Comparison of ENCODE assay signal across 27 mouse cellular contexts in the genomic region with DNA sequence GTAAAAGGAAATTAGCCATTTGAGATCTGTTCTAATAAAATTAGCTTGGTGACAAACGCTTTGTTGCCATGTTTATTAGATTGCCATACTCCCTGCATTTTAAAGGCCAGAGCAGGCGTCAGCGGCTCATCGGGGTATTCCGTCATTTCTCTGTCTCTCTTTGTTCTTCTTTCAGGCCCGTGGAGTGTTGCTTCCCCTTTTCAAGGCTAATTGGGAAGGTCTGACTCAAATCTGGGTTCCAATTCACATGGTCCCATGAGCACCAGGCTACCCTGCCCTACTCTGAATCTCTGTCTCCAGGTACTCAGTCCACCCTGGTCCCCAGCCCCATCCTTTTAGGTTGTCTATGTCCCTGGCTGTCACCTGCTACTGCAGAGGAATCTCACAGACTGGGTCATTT.
"Had no signal": no experiment of that assay in that cellular context is flagged by ENCODE, and none has a peak within 500 bp of the region (broad histone marks: within the 10 kb centered on the region; RNA-seq: fewer than 3 reads in every experiment).

No protein-coding gene starts in this region.

- H3K9me3 ChIP-seq: embryonic facial prominence, embryonic 10.5 days; embryonic facial prominence, embryonic 12.5 days; embryonic facial prominence, embryonic 13.5 days; embryonic facial prominence, embryonic 15.5 days; forebrain, embryonic 10.5 days; forebrain, embryonic 12.5 days; forebrain, embryonic 13.5 days; forebrain, embryonic 15.5 days; heart, embryonic 10.5 days had no signal

- H3K9ac ChIP-seq: embryonic facial prominence, embryonic 12.5 days; embryonic facial prominence, embryonic 13.5 days; embryonic facial prominence, embryonic 15.5 days; forebrain, embryonic 12.5 days; forebrain, embryonic 13.5 days; forebrain, embryonic 15.5 days; forebrain, postnatal 0 days had no signal

- H3K27me3 ChIP-seq: embryonic facial prominence, embryonic 12.5 days; embryonic facial prominence, embryonic 13.5 days; embryonic facial prominence, embryonic 15.5 days; forebrain, embryonic 15.5 days had no signal

- H3K36me3 ChIP-seq: embryonic facial prominence, embryonic 10.5 days; embryonic facial prominence, embryonic 12.5 days; embryonic facial prominence, embryonic 13.5 days; embryonic facial prominence, embryonic 15.5 days; forebrain, embryonic 10.5 days; forebrain, embryonic 12.5 days; forebrain, embryonic 15.5 days; heart, embryonic 10.5 days had no signal

- H3K4me2 ChIP-seq: embryonic facial prominence, embryonic 12.5 days; embryonic facial prominence, embryonic 13.5 days; embryonic facial prominence, embryonic 15.5 days; forebrain, embryonic 12.5 days; forebrain, embryonic 13.5 days; forebrain, embryonic 15.5 days; heart, embryonic 11.5 days had no signal

- H3K27ac ChIP-seq: embryonic facial prominence, embryonic 10.5 days; embryonic facial prominence, embryonic 12.5 days; embryonic facial prominence, embryonic 13.5 days; embryonic facial prominence, embryonic 15.5 days; forebrain, embryonic 10.5 days; forebrain, embryonic 12.5 days; forebrain, embryonic 13.5 days; forebrain, embryonic 15.5 days; gastrocnemius, adult 2 months; heart, adult 2 months; heart, embryonic 10.5 days had no signal

- ATAC-seq: forebrain, embryonic 13.5 days; forebrain, embryonic 14.5 days; forebrain, embryonic 15.5 days; forebrain, embryonic 16.5 days; forebrain, postnatal 0 days had no signal

- H3K4me3 ChIP-seq: embryonic facial prominence, embryonic 10.5 days; embryonic facial prominence, embryonic 12.5 days; embryonic facial prominence, embryonic 13.5 days; embryonic facial prominence, embryonic 15.5 days; erythroblast, embryonic 14.5 days; forebrain, embryonic 10.5 days; forebrain, embryonic 12.5 days; forebrain, embryonic 13.5 days; forebrain, embryonic 15.5 days; gastrocnemius, adult 2 months; heart, adult 2 months; heart, embryonic 10.5 days had no signal

- H3K4me1 ChIP-seq: embryonic facial prominence, embryonic 13.5 days; embryonic facial prominence, embryonic 15.5 days; forebrain, embryonic 15.5 days had no signal

- DNase-seq: cerebellum, postnatal 10 days; cerebellum, postnatal 14 days; cerebellum, postnatal 25 days; cerebellum, postnatal 36 days; embryo, embryonic 11 days; forebrain, postnatal 0 days; gastrocnemius, adult 2 months; gastrocnemius, postnatal 10 days; gastrocnemius, postnatal 14 days; gastrocnemius, postnatal 25 days; gastrocnemius, postnatal 36 days; heart, adult 11 months; heart, adult 18-20 months; heart, adult 2 months had no signal
